Mouse (Mus musculus): ENCODE measurements around the gene Hdac4. TPM values are rescaled to one million over a fixed set of nuclear protein-coding genes. Genes with fewer than 3 reads are reported as not detected.

The Hdac4 gene
- polyA plus RNA-seq, 1 experiment from 2014 or later, result 11.3 TPM

- Histone ChIP-seq H3K4me3 (ENCODE audit: low read length) (no peak overlapping the region), H3K36me3 (ENCODE audit: control insufficient read depth, insufficient read depth, low read length) (no peaks in the 10 kb centered on the region), H3K27me3 (replicated peaks; ENCODE audit: control insufficient read depth, insufficient read depth, low read length) (no peaks in the 10 kb centered on the region), H3K27ac (ENCODE audit: low read length) (no peak overlapping the region), H3K4me2 (ENCODE audit: low read depth, low read length) (no peak overlapping the region), H3K9me3 (ENCODE audit: control insufficient read depth, low read length) (no peaks in the 10 kb centered on the region), H3K4me1 (ENCODE audit: control insufficient read depth, insufficient read depth, low read length) (no peaks in the 10 kb centered on the region; the same call in 1 of the 2 replicates), H3K9ac (ENCODE audit: low read depth, low read length) (no peak overlapping the region)
- ATAC-seq, result no peak
- 90% methylated on average over 4 of the region's 4 CpGs for WGBS
Measured at GRCm38 (mm10) chr1:92139001-92139400, 56.5 kb downstream of the Hdac4 start.

DNA sequence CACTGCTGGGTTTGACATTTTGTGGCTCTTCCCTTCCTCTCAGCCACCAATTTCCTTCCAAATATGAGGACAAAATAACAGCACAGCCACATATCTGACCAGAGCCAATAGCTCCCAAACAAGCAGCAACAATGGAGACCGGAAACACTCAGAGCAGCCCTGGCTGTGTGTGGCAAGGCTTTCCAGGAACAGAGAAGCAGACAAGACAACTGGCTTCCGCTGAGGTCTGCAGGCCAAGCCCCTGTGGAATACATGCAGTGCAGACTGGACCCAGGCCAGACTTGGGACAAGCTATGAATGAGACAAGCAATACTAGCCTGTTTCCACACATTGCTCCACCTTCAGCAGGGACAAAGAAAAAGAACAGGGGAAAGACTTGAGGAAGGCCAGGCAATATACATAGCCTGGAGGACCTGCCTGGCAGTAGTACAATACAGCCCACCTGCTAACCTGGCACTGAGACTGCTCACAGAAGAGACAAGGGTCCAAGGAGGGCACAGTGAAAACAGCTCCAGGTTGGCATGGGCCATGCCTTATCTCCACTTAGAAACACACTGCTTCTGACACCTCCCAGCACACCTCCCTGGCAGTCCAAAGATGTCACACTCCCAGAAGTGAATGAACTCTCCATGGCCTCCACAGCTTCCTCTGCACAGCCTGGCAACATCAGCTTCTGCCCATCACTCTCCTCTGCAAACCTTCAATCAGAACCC lies 58.2 kb downstream of the Hdac4 start:
- WGBS, result 70% methylated on average over 2 of the region's 2 CpGs
- Histone ChIP-seq H3K4me1 (ENCODE audit: control insufficient read depth, insufficient read depth, low read length) (no peaks in the 10 kb centered on the region; the same call in 1 of the 2 replicates), H3K36me3 (ENCODE audit: control insufficient read depth, insufficient read depth, low read length) (no peaks in the 10 kb centered on the region), H3K9ac (ENCODE audit: low read depth, low read length) (no peak overlapping the region), H3K4me3 (ENCODE audit: low read length) (no peak overlapping the region), H3K27me3 (replicated peaks; ENCODE audit: control insufficient read depth, insufficient read depth, low read length) (no peaks in the 10 kb centered on the region), H3K27ac (ENCODE audit: low read length) (no peak overlapping the region), H3K4me2 (ENCODE audit: low read depth, low read length) (no peak overlapping the region), H3K9me3 (ENCODE audit: control insufficient read depth, low read length) (no peaks in the 10 kb centered on the region)
- peak; percentile 50 for ATAC-seq

DNA sequence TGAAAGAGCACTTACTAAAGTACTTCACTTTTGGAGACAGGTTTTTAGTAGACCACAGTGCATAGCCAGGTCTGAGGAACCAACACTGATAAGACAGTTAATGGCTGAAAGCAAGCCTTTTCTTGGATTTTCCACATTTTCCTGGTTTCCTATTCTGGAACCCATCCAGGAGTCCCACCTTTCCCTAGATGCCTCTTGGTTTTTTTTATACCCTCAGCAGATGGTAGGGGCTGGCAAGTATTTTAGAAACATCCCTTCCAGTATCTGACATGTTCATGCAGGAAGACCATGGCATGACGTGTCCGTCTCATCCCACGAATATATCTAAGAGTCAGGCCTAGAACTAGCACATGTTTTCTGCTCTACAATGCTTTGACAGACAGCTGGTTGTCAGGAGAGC lies 59.1 kb downstream of the Hdac4 start:
- Histone ChIP-seq H3K9ac (ENCODE audit: low read depth, low read length) (no peak overlapping the region), H3K27me3 (replicated peaks; ENCODE audit: control insufficient read depth, insufficient read depth, low read length) (no peaks in the 10 kb centered on the region), H3K9me3 (ENCODE audit: control insufficient read depth, low read length) (no peaks in the 10 kb centered on the region), H3K4me3 (ENCODE audit: low read length) (no peak overlapping the region), H3K4me2 (ENCODE audit: low read depth, low read length) (no peak overlapping the region), H3K27ac (ENCODE audit: low read length) (no peak overlapping the region), H3K4me1 (ENCODE audit: control insufficient read depth, insufficient read depth, low read length) (no peaks in the 10 kb centered on the region; the same call in 1 of the 2 replicates), H3K36me3 (ENCODE audit: control insufficient read depth, insufficient read depth, low read length) (no peaks in the 10 kb centered on the region)
- 98% methylated on average over 3 of the region's 3 CpGs for WGBS
- no peak for ATAC-seq

GRCm38 (mm10) chr1:92132181-92132580 lies 63.3 kb downstream of the Hdac4 start:
- Histone ChIP-seq H3K4me1 (ENCODE audit: control insufficient read depth, insufficient read depth, low read length) (peaks cover 6% of the 10 kb centered on the region; the same call in 1 of the 2 replicates), H3K4me3 (ENCODE audit: low read length) (no peak overlapping the region), H3K9me3 (ENCODE audit: control insufficient read depth, low read length) (no peaks in the 10 kb centered on the region), H3K9ac (ENCODE audit: low read depth, low read length) (no peak overlapping the region), H3K4me2 (ENCODE audit: low read depth, low read length) (no peak overlapping the region), H3K27me3 (replicated peaks; ENCODE audit: control insufficient read depth, insufficient read depth, low read length) (no peaks in the 10 kb centered on the region), H3K36me3 (ENCODE audit: control insufficient read depth, insufficient read depth, low read length) (no peaks in the 10 kb centered on the region), H3K27ac (ENCODE audit: low read length) (no peak overlapping the region)
- 50% methylated on average over 2 of the region's 2 CpGs for WGBS
- ATAC-seq, result no peak

DNA sequence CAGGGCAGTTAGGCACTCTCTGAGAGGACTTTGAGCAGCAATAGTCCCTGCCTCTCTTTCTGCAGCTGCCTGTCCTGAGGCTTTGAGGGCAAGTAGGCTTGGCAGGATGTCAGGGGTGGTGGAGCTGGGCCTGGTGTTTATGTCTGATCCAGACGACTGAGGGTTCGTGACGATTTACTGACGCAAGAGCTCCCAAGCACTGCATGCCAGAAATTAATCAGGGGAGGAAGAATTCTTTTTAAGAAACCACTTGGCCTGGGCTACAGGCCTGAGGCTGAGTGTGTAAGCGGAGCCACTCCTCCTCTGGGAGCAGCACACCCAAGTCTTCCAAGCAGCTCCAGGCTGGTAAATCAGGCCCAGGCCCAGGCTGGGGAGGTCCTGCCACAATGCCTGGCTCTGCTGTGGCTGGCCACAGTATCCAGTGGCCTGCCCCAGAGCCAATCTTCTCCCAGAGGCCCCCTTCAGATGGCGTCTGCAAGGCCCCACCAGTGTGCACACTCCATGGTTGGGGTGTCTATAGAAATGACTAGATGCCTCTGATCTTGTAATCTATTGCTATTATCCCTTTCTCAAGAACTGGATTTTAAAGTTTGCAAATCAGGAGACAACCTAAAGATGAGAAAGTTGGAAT lies 64.9 kb downstream of the Hdac4 start:
- Histone ChIP-seq H3K27ac (ENCODE audit: low read length) (no peak overlapping the region), H3K9ac (ENCODE audit: low read depth, low read length) (no peak overlapping the region), H3K4me3 (ENCODE audit: low read length) (no peak overlapping the region), H3K9me3 (ENCODE audit: control insufficient read depth, low read length) (no peaks in the 10 kb centered on the region), H3K4me1 (ENCODE audit: control insufficient read depth, insufficient read depth, low read length) (peaks cover 6% of the 10 kb centered on the region; the same call in 1 of the 2 replicates), H3K36me3 (ENCODE audit: control insufficient read depth, insufficient read depth, low read length) (no peaks in the 10 kb centered on the region), H3K4me2 (ENCODE audit: low read depth, low read length) (no peak overlapping the region), H3K27me3 (replicated peaks; ENCODE audit: control insufficient read depth, insufficient read depth, low read length) (no peaks in the 10 kb centered on the region)
- 51% methylated on average over 6 of the region's 6 CpGs for WGBS
- peak; percentile 84 for ATAC-seq

DNA sequence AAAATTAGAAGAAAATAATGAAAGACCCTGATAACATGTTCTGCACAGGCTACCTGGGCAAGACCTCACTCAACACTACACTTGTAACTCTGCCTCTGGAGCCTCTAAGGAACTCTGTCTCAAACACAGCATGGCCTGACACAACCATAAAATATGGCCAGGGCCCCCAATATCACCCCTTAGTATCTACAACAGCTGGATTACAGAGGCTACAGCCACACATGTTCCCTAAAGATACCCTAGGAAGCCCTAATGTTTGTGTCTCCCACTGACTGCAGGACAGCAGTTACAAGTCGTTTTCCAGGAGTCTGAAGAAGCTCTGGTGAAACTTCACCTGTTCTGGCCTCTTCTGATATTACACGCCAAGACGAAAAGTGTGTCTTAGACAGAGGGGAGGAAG lies 65.7 kb downstream of the Hdac4 start:
- no peak for ATAC-seq
- no peaks in the 10 kb centered on the region for H3K36me3 ChIP-seq (ENCODE audit: control insufficient read depth, insufficient read depth, low read length)
- no peaks in the 10 kb centered on the region for H3K27me3 ChIP-seq (replicated peaks; ENCODE audit: control insufficient read depth, insufficient read depth, low read length)
- H3K4me2 ChIP-seq (ENCODE audit: low read depth, low read length), result no peak overlapping the region
- H3K9ac ChIP-seq (ENCODE audit: low read depth, low read length), result no peak overlapping the region
- no peak overlapping the region for H3K4me3 ChIP-seq (ENCODE audit: low read length)
- WGBS, result 70% methylated on average over 3 of the region's 3 CpGs
- H3K4me1 ChIP-seq (ENCODE audit: control insufficient read depth, insufficient read depth, low read length), result peaks cover 6% of the 10 kb centered on the region; the same call in 1 of the 2 replicates
- H3K27ac ChIP-seq (ENCODE audit: low read length), result no peak overlapping the region
- no peaks in the 10 kb centered on the region for H3K9me3 ChIP-seq (ENCODE audit: control insufficient read depth, low read length)

- H3K27me3 ChIP-seq (replicated peaks; ENCODE audit: control insufficient read depth, insufficient read depth, low read length), result no peaks in the 10 kb centered on the region
- H3K4me3 ChIP-seq (ENCODE audit: low read length), result no peak overlapping the region
- no peaks in the 10 kb centered on the region for H3K9me3 ChIP-seq (ENCODE audit: control insufficient read depth, low read length)
- no peaks in the 10 kb centered on the region for H3K36me3 ChIP-seq (ENCODE audit: control insufficient read depth, insufficient read depth, low read length)
- no peak overlapping the region for H3K27ac ChIP-seq (ENCODE audit: low read length)
- no peak overlapping the region for H3K4me2 ChIP-seq (ENCODE audit: low read depth, low read length)
- H3K4me1 ChIP-seq (ENCODE audit: control insufficient read depth, insufficient read depth, low read length), result peaks cover 6% of the 10 kb centered on the region; the same call in 1 of the 2 replicates
- ATAC-seq, result no peak
- 91% methylated on average over 6 of the region's 6 CpGs for WGBS
- no peak overlapping the region for H3K9ac ChIP-seq (ENCODE audit: low read depth, low read length)
Measured at GRCm38 (mm10) chr1:92127785-92128184, 67.7 kb downstream of the Hdac4 start.

GRCm38 (mm10) chr1:92127366-92127765 lies 68.1 kb downstream of the Hdac4 start:
- H3K36me3 ChIP-seq (ENCODE audit: control insufficient read depth, insufficient read depth, low read length), result no peaks in the 10 kb centered on the region
- no peak overlapping the region for H3K4me2 ChIP-seq (ENCODE audit: low read depth, low read length)
- H3K9ac ChIP-seq (ENCODE audit: low read depth, low read length), result no peak overlapping the region
- ATAC-seq, result no peak
- no peaks in the 10 kb centered on the region for H3K9me3 ChIP-seq (ENCODE audit: control insufficient read depth, low read length)
- H3K27me3 ChIP-seq (replicated peaks; ENCODE audit: control insufficient read depth, insufficient read depth, low read length), result no peaks in the 10 kb centered on the region
- WGBS, result 75% methylated on average over 1 of the region's 1 CpGs
- no peak overlapping the region for H3K27ac ChIP-seq (ENCODE audit: low read length)
- no peak overlapping the region for H3K4me3 ChIP-seq (ENCODE audit: low read length)
- H3K4me1 ChIP-seq (ENCODE audit: control insufficient read depth, insufficient read depth, low read length), result peaks cover 6% of the 10 kb centered on the region; the same call in 1 of the 2 replicates

- H3K27ac ChIP-seq (ENCODE audit: low read length), result no peak overlapping the region
- no peak overlapping the region for H3K9ac ChIP-seq (ENCODE audit: low read depth, low read length)
- ATAC-seq, result no peak
- no peaks in the 10 kb centered on the region for H3K27me3 ChIP-seq (replicated peaks; ENCODE audit: control insufficient read depth, insufficient read depth, low read length)
- H3K4me2 ChIP-seq (ENCODE audit: low read depth, low read length), result no peak overlapping the region
- H3K9me3 ChIP-seq (ENCODE audit: control insufficient read depth, low read length), result no peaks in the 10 kb centered on the region
- WGBS, result 52% methylated on average over 3 of the region's 3 CpGs
- H3K36me3 ChIP-seq (ENCODE audit: control insufficient read depth, insufficient read depth, low read length), result no peaks in the 10 kb centered on the region
- H3K4me1 ChIP-seq (ENCODE audit: control insufficient read depth, insufficient read depth, low read length), result no peaks in the 10 kb centered on the region
- H3K4me3 ChIP-seq (ENCODE audit: low read length), result no peak overlapping the region
Measured at GRCm38 (mm10) chr1:92124497-92125201, 70.8 kb downstream of the Hdac4 start.

Measured in intestine, embryonic 16.5 days (tissue).